Mouse (Mus musculus): ENCODE data around the gene Sfswap.
"Not testable (repeated sequence)": the region's sequence is repeated elsewhere in the genome, so short reads cannot be mapped to it uniquely, and the experiment has no call there.

Gene Sfswap

DNA sequence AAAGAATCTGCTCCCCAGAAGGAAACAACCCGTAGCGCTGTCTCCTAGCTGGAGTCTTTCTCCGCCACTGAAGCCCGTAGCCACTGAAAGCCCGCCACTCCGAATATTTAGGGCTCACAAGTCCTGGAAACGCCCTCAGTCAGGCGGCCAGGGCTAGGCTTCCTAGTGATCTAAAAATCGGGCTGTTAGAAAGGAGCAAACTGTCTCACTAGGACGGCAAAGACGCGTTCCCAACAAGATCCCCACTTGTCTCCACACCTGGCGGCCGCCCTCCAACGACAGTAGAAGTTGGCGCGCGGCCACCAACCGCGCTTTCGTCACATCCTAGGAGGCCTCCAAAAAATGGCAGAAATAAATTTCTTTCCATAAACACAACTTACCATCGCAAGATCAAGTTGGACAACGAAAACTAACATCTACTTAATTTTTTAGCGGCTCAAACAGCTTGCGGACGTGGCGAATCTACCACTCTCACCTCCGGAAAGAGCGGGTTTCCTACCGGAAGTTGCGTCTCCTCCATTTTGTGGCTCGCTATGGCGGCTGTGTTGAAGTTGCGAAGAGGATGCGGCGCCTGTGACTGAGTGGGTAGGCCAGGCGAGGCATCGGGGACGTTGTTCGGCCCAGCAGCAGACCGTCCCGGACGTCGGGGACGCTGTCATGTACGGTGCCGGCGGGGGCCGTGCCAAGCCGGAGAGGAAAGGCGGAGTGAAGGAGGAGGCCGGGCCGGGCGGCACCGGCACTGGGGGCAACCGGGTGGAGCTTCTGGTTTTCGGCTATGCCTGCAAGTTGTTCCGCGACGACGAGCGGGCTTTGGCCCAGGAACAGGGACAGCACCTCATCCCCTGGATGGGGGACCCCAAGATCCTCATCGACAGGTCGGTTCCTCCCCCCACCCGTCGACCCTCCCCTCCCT is at the start of gene Sfswap:
Sfswap (plus strand) TSS at position 500 of the 913 bp plus-strand sequence.
- peak; percentile 74 for DNase-seq (ENCODE audit: low spot score)

DNA sequence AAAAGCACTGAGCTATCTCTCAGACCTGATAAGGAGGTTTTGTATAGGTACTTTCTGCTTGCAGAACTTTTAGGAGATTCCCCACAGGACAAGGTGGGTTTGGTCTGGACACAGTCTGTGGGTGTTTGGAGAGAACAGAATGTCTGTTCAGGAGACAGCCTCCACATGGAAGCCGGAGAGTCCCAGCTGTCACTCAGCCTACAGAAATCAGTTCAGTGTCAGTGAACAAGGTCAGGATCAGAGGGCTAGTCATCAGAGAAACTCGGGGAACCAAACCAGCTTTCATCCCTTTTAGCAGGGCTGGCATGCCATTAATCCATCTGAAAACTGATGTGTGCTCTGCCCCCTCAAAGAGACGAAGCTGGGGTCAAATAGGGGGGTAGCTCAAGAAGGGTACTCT is 48.5 kb upstream of the Sfswap start:
- no peak for DNase-seq (ENCODE audit: low spot score)

DNA sequence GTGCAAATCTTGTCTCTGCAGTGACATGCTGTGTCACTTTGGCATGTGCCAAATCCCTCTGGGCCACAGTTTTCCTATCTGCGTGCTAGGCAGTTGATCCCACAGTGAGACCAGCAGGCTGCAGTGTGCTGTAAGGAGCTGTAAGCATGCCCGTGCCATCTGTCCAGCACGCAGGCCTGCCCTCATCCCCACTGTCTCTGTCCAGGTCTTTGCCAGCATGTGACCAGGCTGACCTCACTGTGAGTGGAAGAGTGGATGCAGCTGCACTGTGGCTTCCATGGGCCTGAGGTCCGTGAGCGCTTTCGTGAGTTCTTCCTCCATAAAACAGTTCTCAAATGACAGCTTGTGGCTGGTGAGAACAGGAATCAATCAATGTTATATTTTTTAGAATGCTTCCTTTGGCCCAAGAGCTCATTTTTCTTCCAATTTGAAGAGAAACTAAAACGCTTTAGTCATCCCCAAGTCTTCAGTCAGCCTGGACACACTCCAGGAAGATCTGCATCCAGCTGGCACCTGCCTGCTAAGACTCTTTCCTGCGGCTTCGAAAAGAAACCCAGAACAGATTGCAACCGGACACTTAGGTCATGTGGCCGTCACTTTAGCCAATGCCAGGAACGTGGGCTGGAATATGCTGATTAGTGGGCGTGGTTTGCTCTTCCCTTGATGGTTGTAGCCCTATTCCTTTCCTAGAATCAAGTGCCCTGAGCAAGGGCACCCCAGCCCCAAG is 46.1 kb upstream of the Sfswap start:
- peak; percentile 59 for DNase-seq (ENCODE audit: low spot score)

DNA sequence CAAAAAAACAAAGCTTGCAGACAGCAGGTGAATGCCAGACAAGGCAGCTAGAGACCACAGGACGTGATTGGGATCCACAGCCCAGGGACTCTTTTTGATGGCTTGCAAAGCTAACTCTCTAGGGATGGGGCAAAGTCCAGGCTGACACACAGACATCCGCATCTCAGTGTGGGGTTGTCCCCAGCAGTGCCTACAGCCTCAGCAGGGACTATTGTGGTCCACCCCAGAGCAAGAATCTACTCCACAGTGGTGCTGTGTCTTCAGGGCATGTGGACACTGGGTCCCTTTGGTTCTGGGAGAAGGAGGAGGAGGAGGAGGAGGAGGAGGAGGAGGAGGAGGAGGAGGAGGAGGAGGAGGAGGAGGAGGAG is 45.5 kb upstream of the Sfswap start:
- DNase-seq (ENCODE audit: low spot score) = no peak

DNA sequence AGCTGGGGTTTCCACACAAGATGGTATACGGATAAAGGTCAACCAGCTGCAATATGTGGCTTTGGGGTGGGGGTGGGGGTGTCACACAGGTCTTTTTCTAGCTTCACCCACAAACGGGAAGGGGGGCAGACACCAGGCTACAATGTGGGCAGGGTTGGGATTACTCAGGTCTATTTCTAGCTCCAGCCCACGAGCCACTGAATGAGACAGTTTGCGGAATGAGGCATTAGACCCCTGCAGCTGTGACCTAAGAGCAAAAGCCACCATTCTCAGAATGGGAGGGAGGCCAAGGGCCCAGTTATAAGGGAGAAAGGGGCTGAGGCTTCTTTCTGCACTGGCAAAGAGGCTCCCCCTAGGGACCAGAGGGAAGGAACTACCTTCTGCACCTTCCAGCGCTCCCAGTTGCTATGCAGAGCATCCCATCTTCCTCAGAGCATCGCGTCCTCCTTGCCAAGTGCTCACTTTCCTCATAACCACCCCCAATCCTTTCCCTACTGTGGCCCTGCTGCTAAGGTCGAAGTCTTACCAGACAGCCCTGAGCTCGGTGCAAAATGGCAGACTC is 44.4 kb upstream of the Sfswap start:
- DNase-seq (ENCODE audit: low spot score) = no peak

DNA sequence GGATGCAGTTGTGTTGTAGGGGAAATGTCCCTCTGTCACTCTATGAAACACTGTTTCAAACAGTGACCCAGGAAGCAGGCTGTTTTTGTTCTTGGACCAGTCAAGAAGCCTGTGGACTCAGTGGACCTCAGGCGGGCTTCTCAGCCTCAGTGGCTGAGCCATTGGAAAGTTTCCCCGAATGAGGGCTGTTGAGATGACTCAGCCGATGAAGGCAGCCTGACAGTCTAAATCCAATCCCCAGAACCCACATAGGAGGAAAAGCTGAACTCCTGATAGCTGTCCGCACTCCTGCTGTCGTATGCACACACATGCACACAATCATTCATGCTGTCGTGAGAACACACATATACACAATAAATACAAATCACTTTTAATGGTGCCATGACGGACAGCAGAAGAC is 42.9 kb upstream of the Sfswap start:
- no peak for DNase-seq (ENCODE audit: low spot score)

DNA sequence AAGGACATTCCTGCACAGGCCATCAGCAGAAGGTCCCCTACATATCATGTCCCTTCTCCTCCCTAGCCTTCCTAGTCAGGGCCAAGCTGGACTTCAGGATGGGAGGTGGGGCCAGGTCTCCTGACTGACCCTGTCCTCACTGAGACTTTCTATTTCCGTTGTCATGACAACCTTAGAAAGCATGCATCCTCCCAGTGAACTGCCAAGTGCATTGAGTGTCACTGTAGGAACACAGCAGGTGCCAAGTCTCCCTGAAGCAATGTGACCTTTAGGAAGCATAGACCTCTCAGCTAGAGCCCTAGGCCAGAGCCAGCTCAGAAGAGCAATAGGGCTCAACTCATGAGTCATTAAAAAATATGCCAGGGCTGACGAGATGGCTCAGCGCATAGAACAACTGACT is 42.5 kb upstream of the Sfswap start:
- DNase-seq (ENCODE audit: low spot score) = no peak

DNA sequence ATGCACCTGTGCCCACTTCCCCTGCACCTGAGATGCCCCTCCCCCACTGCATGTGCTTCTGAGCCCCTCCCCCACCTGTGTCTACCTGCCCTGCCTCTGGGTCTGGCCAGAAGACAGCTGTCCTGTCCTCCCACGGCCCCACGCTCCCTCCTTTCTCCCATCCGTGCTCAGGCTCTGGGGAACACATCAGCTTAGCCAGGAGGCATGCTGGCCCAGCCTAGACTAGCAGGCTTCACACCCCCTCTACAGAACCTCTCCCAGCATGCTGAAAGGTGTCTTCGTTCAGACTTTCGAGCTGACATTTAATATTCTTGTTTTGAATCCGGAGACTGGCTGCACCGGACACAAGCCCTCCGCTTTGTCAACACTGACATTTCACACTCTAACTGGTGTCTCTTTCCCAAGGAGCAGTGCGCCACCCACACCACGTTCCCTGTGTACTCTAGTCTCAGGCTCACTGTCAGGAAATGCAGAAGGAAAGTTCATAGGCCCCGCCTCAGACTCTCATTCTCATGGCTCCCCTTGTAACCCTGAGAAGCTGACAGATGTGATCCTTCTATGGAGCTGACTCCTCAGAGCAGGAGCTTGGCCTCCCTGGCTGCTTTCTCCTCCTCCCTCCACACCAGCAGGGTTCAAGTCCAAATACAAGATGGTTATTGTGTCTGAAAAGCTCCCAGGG is 40.1 kb upstream of the Sfswap start:
- no peak for DNase-seq (ENCODE audit: low spot score)

DNA sequence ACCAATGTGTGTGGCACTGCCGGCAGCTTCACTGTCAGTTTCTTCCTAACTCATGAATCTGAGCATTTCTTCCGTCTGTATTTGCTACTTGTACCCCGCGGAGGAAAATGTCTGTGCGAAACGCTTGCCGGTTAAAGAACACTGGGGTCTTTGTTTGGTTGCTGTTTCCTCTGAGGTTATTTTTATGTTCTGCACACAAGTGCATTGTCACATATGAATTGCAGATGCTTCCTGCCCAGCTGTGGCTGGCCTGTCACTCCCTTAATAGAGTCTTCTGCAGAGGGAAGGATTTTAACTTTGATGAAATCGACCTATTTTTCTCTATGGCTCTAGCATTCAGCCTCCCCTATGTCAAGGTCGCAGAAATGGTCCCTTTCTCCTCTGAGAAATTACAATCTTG is 37.4 kb upstream of the Sfswap start:
- not testable (repeated sequence) for DNase-seq (ENCODE audit: low spot score)

DNA sequence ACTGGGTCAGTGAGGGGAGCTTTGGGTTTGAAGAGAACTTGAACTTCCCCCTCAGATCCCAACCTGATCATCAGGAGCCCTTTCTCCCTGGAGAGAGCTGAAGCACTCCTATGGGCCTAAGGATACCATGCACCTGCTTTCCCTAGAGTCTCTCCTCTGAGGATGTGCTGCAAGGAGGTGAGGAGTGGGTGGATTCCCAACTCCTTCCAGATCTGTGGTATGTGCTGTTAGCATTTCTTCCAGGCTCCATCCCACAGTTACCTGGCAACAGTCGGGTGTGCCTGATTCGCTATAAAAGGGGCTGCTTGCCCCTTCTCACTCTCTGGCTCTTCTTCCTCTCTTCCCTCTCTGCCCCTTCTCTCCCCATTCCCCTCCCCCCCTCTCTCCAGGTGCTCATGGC is 35.2 kb upstream of the Sfswap start:
- no peak for DNase-seq (ENCODE audit: low spot score)

DNA sequence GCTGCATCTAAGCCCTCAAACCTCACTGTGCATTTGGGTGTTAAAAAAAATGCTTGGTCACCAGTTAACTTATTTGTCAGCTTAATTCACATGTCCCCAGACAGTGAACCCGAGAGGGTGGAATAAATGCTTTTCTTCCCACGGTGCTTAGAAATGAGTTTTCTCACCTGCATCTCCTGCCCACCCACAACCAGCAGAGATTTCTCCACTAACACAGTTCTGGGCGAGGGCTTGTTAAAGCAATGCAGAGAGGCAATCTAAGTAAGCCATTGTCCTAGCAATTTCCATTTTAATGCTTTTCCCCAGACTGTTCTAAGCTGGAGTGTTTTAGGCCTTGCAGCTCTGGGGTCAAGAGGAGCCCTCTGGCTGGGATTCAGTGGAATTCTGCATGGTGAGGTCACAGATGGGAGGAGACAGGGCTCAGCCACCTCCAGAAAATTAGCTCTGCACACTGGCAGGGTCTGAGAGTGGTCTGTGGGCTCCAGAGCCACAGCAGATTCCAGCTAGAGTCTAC is 25.4 kb upstream of the Sfswap start:
- DNase-seq (ENCODE audit: low spot score) = no peak

DNA sequence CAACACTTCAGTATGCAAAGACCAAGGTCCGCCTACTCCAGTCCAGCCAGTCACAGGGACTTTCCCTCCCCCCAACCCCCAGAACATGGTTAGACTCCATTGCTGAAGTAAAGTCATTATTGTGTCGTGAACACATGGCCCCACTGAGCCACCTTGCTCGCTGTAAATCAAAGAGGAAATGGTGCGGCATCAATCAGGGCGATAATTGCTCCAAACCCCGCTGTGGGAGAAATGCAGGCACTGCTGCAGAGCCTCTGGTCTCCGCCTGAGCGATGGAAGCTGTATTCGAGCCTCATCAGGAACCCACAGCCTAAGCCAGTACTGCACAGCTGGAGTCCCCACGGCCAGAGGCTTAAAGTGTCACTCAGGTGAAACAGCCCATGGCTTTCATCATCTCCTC is 11.1 kb upstream of the Sfswap start:
- no peak for DNase-seq (ENCODE audit: low spot score)

DNA sequence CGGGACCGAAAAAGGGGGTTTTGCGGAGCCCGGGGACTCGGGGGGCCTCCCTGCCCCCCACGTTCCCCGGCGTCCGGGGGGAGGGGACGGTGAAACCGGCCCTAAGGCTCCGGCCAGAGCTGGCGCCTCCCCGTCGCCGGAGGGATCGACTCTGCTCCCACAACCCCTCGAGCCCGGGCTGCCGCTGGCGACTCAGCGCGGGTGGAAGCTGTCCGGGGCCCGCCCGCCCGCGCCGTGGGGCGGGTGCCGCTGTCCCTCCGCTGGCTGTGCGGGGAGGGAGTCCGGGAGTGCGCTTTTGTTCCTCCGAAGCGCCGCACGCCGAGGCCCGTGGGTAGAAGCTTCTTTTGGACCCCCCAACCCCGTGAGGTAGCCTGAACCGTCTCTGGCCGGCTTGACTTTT is 650 bp downstream of the Sfswap start:
- no peak for DNase-seq (ENCODE audit: low spot score)

DNA sequence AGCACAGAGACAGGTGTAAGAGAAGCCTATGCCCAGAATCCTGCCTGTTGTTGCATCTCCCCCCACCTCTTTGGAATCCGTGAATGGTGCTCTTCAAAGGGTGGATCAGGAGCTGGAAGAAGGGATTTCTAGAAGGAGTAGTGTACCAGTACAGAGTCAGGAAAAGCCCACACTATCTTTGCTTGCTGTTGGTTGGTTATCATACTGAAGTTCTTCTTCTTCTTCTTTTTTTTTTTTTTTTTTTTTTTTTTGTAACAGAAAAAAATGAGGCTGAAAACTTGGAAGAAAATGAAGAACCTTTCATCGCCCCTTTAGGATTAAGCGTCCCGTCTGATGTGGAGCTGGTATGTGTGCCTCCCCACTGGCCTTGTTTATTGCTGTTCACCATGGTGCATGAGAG is 5.9 kb downstream of the Sfswap start:
- DNase-seq (ENCODE audit: low spot score) = no peak

DNA sequence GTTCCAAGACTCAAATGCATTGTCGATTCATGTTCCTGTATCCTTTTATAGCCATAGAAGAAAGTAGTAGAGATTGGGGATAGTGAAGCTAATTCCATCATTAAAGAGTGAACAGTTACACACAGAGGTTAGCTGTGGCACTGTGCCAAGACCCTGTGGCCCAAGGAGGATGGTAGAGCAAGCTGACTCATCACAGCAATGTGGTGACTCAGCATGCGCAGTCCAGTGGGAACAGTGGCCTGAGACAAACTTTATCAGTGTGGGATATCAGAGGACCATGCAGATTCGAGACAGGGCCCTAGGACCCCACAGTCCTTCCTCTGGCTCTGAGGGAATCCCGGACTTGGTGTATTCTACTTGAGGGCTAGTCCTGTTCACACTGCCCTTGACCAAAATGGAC is 17.2 kb downstream of the Sfswap start:
- peak; percentile 55 for DNase-seq (ENCODE audit: low spot score)

DNA sequence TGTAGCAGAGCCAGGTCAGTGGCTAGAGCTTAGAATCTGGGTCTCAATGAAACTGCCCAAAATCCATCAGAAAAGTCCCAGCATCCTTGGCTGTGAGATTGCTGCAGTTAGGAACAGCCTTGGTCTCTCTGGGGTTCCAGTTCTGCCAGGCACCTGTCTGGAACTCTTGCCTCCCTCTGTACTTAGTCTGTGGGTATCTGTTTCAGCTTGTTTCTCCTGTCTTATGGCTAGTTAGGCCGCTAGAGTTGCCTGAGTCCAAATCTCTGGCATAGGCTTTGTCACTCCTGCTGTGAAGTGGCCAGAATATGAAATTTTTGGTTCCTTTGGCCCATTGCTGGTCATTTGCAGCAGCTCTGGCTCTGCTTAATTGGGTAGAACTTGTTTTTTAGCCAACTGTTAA is 17.8 kb downstream of the Sfswap start:
- no peak for DNase-seq (ENCODE audit: low spot score)

DNA sequence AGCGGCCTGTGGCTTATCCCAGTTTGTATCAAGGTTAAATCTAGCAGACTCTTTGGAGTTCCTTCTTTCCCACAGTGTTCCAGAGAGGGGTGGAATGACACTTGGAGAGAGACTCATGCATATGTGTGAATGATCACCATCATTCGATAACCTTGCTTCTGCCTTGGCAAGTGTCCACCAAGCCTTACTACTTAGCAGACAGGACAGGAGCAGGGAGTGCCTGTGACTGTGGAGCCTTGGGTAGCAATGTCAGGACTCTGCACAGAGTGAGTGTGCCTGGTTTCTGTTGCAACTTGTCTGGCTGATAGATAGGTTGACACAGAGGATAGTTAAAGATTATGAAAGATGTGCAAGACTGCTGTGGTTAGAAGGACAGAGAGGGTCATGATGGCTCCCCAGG is 18.6 kb downstream of the Sfswap start:
- DNase-seq (ENCODE audit: low spot score) = no peak

DNA sequence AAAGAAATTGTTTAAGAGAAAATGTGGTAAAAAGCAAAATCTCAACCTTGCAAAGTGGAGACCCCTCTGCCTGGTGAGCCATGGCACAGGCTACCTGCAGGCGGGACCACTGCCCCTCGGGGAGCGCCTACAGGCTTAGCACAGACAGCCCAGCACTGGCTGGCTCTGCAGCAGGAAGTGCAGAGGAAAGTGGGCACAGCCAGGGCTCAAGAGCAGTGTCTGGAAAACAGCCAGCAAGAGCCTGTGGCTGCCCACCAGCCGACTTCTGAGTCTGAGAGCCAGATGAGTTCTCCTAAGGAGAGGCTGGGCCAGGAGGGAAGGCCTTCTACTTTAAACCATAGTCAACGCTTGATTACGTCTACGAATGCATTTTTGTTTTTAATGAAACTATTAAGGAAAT is 20.5 kb downstream of the Sfswap start:
- DNase-seq (ENCODE audit: low spot score) = no peak

DNA sequence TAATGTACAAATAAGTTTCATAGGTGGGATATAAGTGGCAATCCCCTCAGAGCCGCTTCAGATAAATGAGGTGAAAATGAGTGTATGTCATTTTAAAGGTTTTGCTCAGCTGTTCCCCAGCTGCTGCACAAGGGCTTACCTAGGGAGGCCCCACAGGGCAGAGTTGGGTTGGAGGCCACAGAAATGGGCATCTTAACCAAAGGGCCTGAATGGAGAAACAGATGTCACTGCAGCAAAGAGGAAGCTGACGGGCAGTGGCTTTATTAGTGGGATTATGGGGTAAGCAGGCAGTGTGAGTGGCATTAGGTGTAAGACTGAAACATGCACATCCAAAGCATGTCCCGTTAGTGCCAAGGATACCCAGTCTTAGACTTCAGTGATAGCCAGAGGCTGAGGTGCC is 20.9 kb downstream of the Sfswap start:
- DNase-seq (ENCODE audit: low spot score) = no peak

DNA sequence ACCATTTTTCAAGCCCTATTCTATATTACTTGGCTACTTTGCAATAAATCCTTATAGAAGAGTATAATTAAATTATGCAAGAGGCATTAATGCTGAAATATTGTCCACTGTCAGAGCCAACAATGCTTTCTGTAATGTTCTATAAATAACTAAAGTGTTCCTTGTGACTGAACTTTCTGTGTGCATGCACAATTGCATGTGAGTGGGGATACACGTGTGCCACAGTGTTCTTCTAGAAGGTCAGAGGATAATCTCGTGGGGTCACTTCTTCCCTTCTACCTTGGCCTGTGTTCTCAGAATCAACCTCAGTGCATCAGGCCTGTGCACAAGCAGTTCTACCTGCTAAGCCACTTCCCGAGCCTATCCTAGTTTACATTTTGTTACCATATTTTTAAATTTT is 22.1 kb downstream of the Sfswap start:
- no peak for DNase-seq (ENCODE audit: low spot score)

DNA sequence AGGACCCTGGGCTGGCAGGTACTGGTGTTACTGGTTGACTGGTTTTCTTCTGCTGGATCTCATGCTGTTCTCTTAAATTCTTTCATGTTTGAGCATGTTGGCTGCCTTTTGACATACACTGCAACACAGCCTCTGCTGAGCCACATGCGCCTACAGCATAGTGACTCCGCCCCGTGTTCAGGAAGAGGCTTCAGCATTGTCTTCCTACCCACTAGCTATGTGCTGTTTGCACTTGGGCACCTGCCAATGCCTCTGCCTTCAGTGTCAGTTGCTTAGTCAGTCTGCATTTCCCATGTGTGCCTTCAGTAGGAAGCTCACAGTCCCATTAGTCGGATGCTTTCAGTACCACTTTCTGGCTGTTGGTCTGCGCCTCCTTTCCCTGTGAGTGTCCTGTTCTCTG is 23.7 kb downstream of the Sfswap start:
- DNase-seq (ENCODE audit: low spot score) = no peak

DNA sequence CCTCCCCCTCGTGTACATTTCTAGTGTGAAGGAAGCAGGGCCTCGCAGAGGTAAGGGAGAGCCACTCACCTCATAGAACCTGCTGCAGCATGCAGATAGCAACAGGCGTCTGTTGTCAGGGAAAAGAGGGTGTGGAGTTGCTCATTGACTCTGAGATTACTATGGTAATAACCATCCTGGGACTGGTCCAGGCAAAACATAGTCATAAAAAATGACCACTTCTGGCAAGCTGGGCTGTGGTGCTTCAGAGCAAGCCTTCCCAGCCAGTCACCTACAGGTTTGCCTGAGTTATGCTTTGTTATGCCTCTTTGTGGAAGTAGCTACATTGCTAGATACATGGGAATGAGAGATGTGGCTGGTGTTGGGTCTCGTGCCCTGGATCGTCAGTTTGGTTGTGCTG is 26.1 kb downstream of the Sfswap start:
- no peak for DNase-seq (ENCODE audit: low spot score)
